Mouse (Mus musculus) brain, embryonic 14.5 days (tissue): ENCODE results near the gene Aqp12.
"Not testable (repeated sequence)": the region's sequence is repeated elsewhere in the genome, so short reads cannot be mapped to it uniquely, and the experiment has no call there.

ENCODE experiments used
- CTCF ChIP-seq: fragments of 200-500 bp; IDR thresholded peaks from 2 replicates; pipeline ENCODE4 v1.5.1; 2012; ENCODE audit warnings: inconsistent platforms, mild to moderate bottlenecking, moderate library complexity, borderline replicate concordance; ENCODE audit not compliant: insufficient read depth, insufficient read length; ENCODE audit errors: extremely low read depth
- POLR2A ChIP-seq: fragments of 200-500 bp; IDR thresholded peaks from 2 replicates; pipeline ENCODE4 v1.6.1; 2012; ENCODE audit warnings: mild to moderate bottlenecking, inconsistent platforms, borderline replicate concordance; ENCODE audit not compliant: poor library complexity, insufficient read depth, insufficient read length, severe bottlenecking; ENCODE audit errors: extremely low read depth

DNA sequence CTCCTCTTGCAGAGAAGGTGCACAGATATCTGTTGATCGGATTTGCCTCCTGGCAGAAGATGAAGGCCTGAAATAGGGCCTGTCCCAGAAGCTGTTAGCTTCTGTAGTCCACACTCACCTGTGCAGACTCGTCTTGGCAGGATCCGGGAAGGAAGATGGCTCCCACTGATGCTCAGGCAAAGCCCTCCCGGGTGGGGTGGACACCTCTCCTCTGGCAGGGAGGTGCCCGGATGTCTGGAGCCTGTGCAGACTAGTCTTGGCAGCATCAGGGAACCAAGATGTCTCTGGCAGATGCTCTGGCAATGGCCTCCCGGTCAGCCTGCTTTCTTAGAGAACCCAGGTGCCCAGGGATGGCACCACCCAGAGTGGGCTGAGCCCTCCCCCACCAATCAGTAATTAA is 35.3 kb upstream of the Aqp12 start:
- TF ChIP-seq POLR2A, CTCF: not testable (repeated sequence)
